Mouse (Mus musculus): ENCODE data around the gene Ufd1.

DNA sequence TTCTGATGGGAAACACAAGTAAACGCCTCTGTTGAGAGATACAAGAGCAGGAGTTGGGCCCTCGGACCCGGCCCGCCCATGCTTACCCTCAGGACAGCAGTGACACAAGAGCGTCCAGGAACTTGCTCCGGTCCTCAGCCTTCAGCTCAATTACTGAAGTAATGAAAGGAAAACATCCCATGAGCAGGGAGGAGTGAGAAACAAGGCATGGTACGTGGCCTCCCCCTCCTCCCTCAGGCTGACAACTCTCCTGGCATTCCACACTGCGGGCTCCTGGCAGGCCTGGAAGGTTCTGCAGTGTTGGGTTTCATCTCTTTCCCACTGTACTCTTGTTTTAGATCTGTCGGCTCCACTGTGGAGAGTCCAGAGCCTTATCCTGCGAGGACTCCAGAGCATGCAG is 29.8 kb upstream of the Ufd1 start:
- no peak for TF ChIP-seq CTCF (IDR thresholded peaks at IDR 0.05; ENCODE audit: low read depth, low read length)
- TF ChIP-seq POLR2A (IDR thresholded peaks at IDR 0.05; ENCODE audit: borderline replicate concordance, low read depth, low read length) = no peak

Data from bone marrow macrophage, adult 2 months (primary cell).